Mouse (Mus musculus) heart, adult 18-20 months (tissue): ENCODE measurements around the gene Dcp1a. TPM values are rescaled to one million over a fixed set of nuclear protein-coding genes. Genes with fewer than 3 reads are reported as not detected.

Experiments used
- DNase-seq, 2 experiments: peaks; one replicate each; pipeline ENCODE4 v3.0.0; 2021 to 2022; ENCODE audit warnings: mixed read lengths in 1 of 2
- long read RNA-seq, 2 experiments: library from polyadenylated mRNA; stranded (forward); transcript quantifications; one replicate each; pipeline ENCODE4 v2.0.0; 2021
- total RNA-seq, 2 experiments: library from RNA; stranded (reverse); gene quantifications; 2 replicates each; pipeline ENCODE4 v1.2.3; 2021

Gene Dcp1a
- 10 to 100 TPM in 1 of 2 experiments, 1 to 10 TPM in 1; 8.9 to 11.6 TPM for total RNA-seq
- long read RNA-seq, experiment 1, full-length matches to known transcripts = 1 of 1 reads
- long read RNA-seq, experiment 1, partial matches to known transcripts = 0 of 1 reads
- long read RNA-seq, experiment 1, other reads (novel, unspliced or antisense) = 0 of 1 reads
- long read RNA-seq, experiment 2, full-length matches to known transcripts = 2 of 2 reads
- long read RNA-seq, experiment 2, partial matches to known transcripts = 0 of 2 reads
- long read RNA-seq, experiment 2, other reads (novel, unspliced or antisense) = 0 of 2 reads

GRCm38 (mm10) chr14:30479361-30479948, at the start of gene Dcp1a:
Dcp1a (plus strand) TSS chr14:30479535.
- DNase-seq = peak; percentile 97

- DNase-seq = peak; percentile 28 to 30
Measured at GRCm38 (mm10) chr14:30429606-30430005, 49.7 kb upstream of the Dcp1a start.

GRCm38 (mm10) chr14:30430026-30430425, 49.3 kb upstream of the Dcp1a start:
- DNase-seq = peak in 1 of 2 experiments; percentile 7

- DNase-seq = no peak
Measured at GRCm38 (mm10) chr14:30430446-30430845, 48.9 kb upstream of the Dcp1a start.

GRCm38 (mm10) chr14:30435316-30435715, 44.0 kb upstream of the Dcp1a start:
- DNase-seq = peak in 1 of 2 experiments; percentile 27

- DNase-seq = no peak
Measured at GRCm38 (mm10) chr14:30439915-30440314, 39.4 kb upstream of the Dcp1a start.

GRCm38 (mm10) chr14:30455801-30456595, 23.3 kb upstream of the Dcp1a start:
- DNase-seq = peak in 1 of 2 experiments; percentile 7

GRCm38 (mm10) chr14:30457436-30457835, 21.9 kb upstream of the Dcp1a start:
- DNase-seq = peak in 1 of 2 experiments; percentile 6

- DNase-seq = peak; percentile 25 to 53
Measured at GRCm38 (mm10) chr14:30457897-30458296, 21.4 kb upstream of the Dcp1a start.

GRCm38 (mm10) chr14:30458820-30459219, 20.5 kb upstream of the Dcp1a start:
- peak; percentile 36 to 51 for DNase-seq

GRCm38 (mm10) chr14:30459891-30460523, 19.3 kb upstream of the Dcp1a start:
- DNase-seq = peak; percentile 80 to 86

- DNase-seq = no peak
Measured at GRCm38 (mm10) chr14:30463312-30463711, 16.0 kb upstream of the Dcp1a start.

GRCm38 (mm10) chr14:30473605-30474004, 5.7 kb upstream of the Dcp1a start:
- no peak for DNase-seq

GRCm38 (mm10) chr14:30474416-30474815, 4.9 kb upstream of the Dcp1a start:
- no peak for DNase-seq

GRCm38 (mm10) chr14:30491342-30491741, 12.0 kb downstream of the Dcp1a start, which contains the start of gene Cacna1d:
Cacna1d (minus strand) TSS chr14:30491455.
- DNase-seq = no peak

GRCm38 (mm10) chr14:30493276-30493675, 13.9 kb downstream of the Dcp1a start:
- DNase-seq = no peak

- peak in 1 of 2 experiments; percentile 7 for DNase-seq
Measured at GRCm38 (mm10) chr14:30494998-30495397, 15.7 kb downstream of the Dcp1a start.

GRCm38 (mm10) chr14:30498202-30498601, 18.9 kb downstream of the Dcp1a start:
- no peak for DNase-seq

- no peak for DNase-seq
Measured at GRCm38 (mm10) chr14:30504990-30505389, 25.7 kb downstream of the Dcp1a start.

- DNase-seq = no peak
Measured at GRCm38 (mm10) chr14:30510214-30510763, 31.0 kb downstream of the Dcp1a start.

- DNase-seq = peak in 1 of 2 experiments; percentile 14
Measured at GRCm38 (mm10) chr14:30512896-30513295, 33.6 kb downstream of the Dcp1a start.
